Mouse (Mus musculus) subcutaneous adipose tissue, adult 2 months (tissue): ENCODE measurements around the gene Dnajc28. TPM values are rescaled to one million over a fixed set of nuclear protein-coding genes. Genes with fewer than 3 reads are reported as not detected.

ENCODE experiments used
- polyA plus RNA-seq: library from polyadenylated mRNA; depleted of rRNA; stranded (reverse); fragments of >200 nt; gene quantifications from 2 replicates; pipeline ENCODE4 v1.2.3, GENCODE M21; 2012; ENCODE audit warnings: low replicate concordance; rRNA removed

Gene Dnajc28
- polyA plus RNA-seq: 2.6 and 3.0 TPM in 2 replicates

DNA sequence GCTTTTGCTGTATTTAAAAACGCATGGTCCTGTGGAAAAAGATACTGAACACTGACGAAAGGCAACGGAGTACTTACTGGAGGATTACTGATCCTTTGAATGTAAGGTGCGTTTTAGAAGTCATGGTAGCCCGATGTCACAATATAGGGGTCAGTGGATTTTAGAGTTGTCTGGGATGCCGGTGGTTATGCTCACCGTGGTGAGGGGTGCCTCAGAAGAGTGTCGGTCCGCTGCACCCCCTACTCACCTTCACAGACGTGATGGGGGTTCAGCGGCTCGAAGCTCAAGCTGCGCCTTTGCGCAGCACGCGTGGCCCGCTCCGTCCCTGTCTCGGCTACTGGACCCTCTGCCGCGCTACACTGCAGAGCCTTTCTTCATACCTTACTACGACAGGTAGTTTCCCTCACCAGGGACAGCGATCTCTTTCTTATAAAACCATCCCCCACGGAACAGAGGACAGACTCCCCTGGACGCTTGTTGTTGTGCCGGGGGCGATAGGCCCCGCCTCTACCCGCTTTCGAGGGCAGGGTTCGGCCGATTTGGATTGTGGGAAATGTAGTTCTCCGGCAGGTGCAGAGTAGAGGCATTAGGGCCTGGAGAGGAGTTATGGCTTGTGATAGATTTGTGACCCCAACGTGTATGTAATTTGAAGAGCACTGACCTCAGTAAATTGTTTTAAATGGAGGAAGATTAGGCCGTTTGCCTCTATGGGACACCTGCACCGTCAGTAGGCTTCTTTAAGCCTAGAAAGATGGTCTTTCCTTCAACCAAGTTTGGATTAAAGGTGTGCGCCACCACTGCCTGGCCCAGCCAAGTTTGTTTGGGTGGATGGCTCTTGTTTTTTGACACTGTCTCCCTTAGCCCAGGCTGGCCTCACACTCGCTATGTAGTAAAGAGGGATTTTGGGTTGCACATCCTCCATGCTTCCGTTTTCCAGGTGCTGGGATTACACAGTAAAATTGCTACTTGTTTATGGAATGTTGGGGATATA lies at the start of gene Dnajc28:
Gene Dnajc28, minus strand, starts transcription at position 516 of the 991 bp plus-strand sequence.

GRCm38 (mm10) chr16:91647461-91648219 lies 28.8 kb upstream of the Dnajc28 start, which contains the start of gene Son:
Son (plus strand) TSS chr16:91647506.

DNA sequence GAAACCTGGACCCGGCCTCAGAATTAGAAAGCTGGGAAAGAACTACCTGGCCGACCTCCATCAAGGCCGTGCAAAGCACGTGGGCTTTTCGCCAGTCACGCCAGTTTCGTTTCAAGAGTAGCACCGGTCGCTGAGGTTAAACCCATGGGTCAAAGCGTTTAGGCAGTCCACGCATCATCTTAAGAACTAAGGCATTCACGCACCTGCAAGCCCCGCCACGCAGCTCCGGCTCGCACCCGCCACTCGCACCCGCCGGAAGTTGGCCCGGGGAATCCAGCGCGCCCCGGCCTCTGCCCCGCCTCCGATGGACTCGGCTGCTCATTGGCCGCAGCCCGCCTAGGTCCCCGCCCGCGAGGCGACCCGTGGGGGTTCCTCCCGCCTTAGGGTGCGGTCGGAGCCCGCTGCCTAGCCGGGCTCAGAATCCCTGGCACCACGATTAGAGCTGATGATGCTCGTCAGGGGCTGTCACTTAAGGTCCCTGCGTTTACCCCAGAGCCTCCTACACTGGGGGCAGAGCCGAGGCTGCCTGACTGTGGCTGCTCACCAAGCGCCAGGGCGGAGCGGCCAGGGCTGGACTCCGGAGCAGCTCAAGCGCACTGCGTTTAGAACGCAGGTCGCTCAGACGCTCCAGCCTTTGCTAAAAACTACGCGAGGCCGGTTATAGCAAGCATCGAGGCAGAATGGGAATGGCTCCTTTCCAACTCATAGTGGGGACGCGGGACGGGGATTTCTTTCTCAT lies 28.0 kb upstream of the Dnajc28 start, which contains the start of gene Gart:
Gene Gart, minus strand, starts transcription at position 272 of the 739 bp plus-strand sequence.

DNA sequence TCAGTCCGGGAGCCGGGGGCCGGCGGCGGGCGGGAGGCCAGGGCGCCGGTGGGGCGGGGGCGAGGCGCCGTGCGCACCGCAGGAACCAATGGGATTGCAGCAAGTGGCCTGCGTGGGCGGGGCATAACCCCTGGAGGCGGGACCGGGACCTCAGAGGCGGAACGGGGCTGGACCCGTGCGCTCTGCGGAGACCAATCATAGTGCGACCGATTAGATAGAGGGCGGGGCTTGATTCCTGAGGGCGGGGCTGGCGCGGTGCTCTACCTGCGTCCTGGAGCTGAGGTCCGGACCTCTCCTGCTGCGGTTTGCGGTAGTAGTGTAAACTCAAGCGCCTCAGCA lies 21.2 kb downstream of the Dnajc28 start, which contains the start of gene Tmem50b:
Gene Tmem50b, minus strand, starts transcription at position 129 of the 339 bp plus-strand sequence.

Other genes with a start within 250 kb of the Dnajc28 start
- 92.6 and 143 TPM in 2 replicates for gene Ifnar2, start 246.2 kb downstream of the Dnajc28 start, polyA plus RNA-seq
- not detected in 2 replicates for gene Gm21970, start 227.3 kb downstream of the Dnajc28 start, polyA plus RNA-seq
- gene Il10rb, start 212.9 kb downstream of the Dnajc28 start, polyA plus RNA-seq: 42.5 and 58.3 TPM in 2 replicates
- 33.9 and 38.6 TPM in 2 replicates for gene Ifnar1, start 133.8 kb downstream of the Dnajc28 start, polyA plus RNA-seq
- gene Ifngr2, start 72.0 kb downstream of the Dnajc28 start, polyA plus RNA-seq: 30.0 and 31.0 TPM in 2 replicates
- gene Tmem50b, start 21.2 kb downstream of the Dnajc28 start, polyA plus RNA-seq: 51.3 and 70.5 TPM in 2 replicates
- 27.3 and 52.4 TPM in 2 replicates for gene Gart, start 27.9 kb upstream of the Dnajc28 start, polyA plus RNA-seq
- 133 and 191 TPM in 2 replicates for gene Son, start 28.5 kb upstream of the Dnajc28 start, polyA plus RNA-seq
- gene Donson, start 69.7 kb upstream of the Dnajc28 start, polyA plus RNA-seq: 4.7 and 9.0 TPM in 2 replicates
- gene Cryzl1, start 109.9 kb upstream of the Dnajc28 start, polyA plus RNA-seq: 31.1 and 37.4 TPM in 2 replicates
- gene Itsn1, start 110.3 kb upstream of the Dnajc28 start, polyA plus RNA-seq: 51.2 and 52.6 TPM in 2 replicates